Mouse (Mus musculus) bone marrow macrophage, adult 2 months (primary cell): ENCODE results near the gene Cfap61.

Experiments
- CTCF ChIP-seq: IDR thresholded peaks from 2 replicates; pipeline ENCODE4 v1.5.1; 2012; ENCODE audit warnings: low read depth, mild to moderate bottlenecking, low read length, moderate library complexity
- POLR2A ChIP-seq: IDR thresholded peaks from 2 replicates; pipeline ENCODE4 v1.6.1; 2012; ENCODE audit warnings: mild to moderate bottlenecking, low read depth, low read length, borderline replicate concordance

- TF ChIP-seq CTCF (no peak), POLR2A (no peak)
Observed at GRCm38 (mm10) chr2:146080282-146080681, 145.7 kb downstream of the Cfap61 start.
